Mouse (Mus musculus): ENCODE results near the gene Tenm2. TPM values are rescaled to one million over a fixed set of nuclear protein-coding genes. Genes with fewer than 3 reads are reported as not detected.

Gene Tenm2
- polyA plus RNA-seq, 1 experiment from 2014 or later, result 5.5 TPM

DNA sequence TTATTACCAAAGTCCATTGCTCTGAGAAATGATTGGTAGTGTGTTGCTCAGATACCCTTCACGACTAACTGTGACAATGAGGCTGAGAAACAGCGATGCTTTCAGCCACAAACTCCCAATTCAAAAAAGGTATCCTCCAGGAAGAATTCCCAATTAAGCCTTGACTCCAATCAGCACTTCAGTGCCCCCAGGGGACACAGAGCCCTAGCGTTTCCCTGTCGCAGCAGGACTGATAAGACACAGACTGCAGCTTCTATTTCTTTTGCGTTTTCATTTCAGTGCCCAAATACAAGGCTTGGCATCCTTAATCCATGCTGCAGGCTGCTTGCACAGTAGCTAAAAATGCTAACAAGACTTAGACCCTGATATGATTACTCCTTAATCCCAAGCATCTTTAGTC, 1186.2 kb downstream of the Tenm2 start:
- Histone ChIP-seq H3K27ac (replicated peaks) (no peak overlapping the region), H3K4me1 (0 out of 2 replicates have a peak, but pooled peaks cover 6% of the 10 kb centered on the region), H3K4me2 (replicated peaks) (no peak overlapping the region), H3K36me3 (no peaks in the 10 kb centered on the region), H3K9me3 (replicated peaks) (no peaks in the 10 kb centered on the region), H3K4me3 (replicated peaks) (no peak overlapping the region), H3K9ac (no peak overlapping the region), H3K27me3 (peaks cover 4% of the 10 kb centered on the region; the same call in 1 of the 2 replicates)
- ATAC-seq (ENCODE audit: insufficient number of reproducible peaks, low FRiP score, low TSS enrichment, low read depth), result no peak
- 13% methylated on average over 5 of the region's 5 CpGs for WGBS

- Histone ChIP-seq H3K4me3 (replicated peaks) (peak overlapping the region; percentile 42), H3K27ac (replicated peaks) (no peak overlapping the region), H3K27me3 (peaks cover 5% of the 10 kb centered on the region; the same call in 1 of the 2 replicates), H3K4me1 (0 out of 2 replicates have a peak, but pooled peaks cover 6% of the 10 kb centered on the region), H3K9ac (no peak overlapping the region; the same call in 1 of the 2 replicates), H3K9me3 (replicated peaks) (no peaks in the 10 kb centered on the region), H3K4me2 (replicated peaks) (peak overlapping the region; percentile 47), H3K36me3 (no peaks in the 10 kb centered on the region)
- ATAC-seq (ENCODE audit: insufficient number of reproducible peaks, low FRiP score, low TSS enrichment, low read depth), result peak; percentile 11; the same call in 1 of the 2 replicates
- 3% methylated on average over 13 of the region's 13 CpGs for WGBS
These were observed 1190.0 kb downstream of the Tenm2 start for GRCm38 (mm10) chr11:36045681-36046276.

- no peak overlapping the region for H3K4me3 ChIP-seq (replicated peaks)
- peaks cover 7% of the 10 kb centered on the region for H3K27me3 ChIP-seq
- 77% methylated on average over 13 of the region's 13 CpGs for WGBS
- no peak for ATAC-seq (ENCODE audit: insufficient number of reproducible peaks, low FRiP score, low TSS enrichment, low read depth)
- H3K4me1 ChIP-seq, result peaks cover 16% of the 10 kb centered on the region
- H3K4me2 ChIP-seq (replicated peaks), result no peak overlapping the region
- H3K9me3 ChIP-seq (replicated peaks), result no peaks in the 10 kb centered on the region
- H3K36me3 ChIP-seq, result no peaks in the 10 kb centered on the region
- H3K27ac ChIP-seq (replicated peaks), result no peak overlapping the region
- H3K9ac ChIP-seq, result no peak overlapping the region
These were observed 1194.4 kb downstream of the Tenm2 start for GRCm38 (mm10) chr11:36041411-36041810.

DNA sequence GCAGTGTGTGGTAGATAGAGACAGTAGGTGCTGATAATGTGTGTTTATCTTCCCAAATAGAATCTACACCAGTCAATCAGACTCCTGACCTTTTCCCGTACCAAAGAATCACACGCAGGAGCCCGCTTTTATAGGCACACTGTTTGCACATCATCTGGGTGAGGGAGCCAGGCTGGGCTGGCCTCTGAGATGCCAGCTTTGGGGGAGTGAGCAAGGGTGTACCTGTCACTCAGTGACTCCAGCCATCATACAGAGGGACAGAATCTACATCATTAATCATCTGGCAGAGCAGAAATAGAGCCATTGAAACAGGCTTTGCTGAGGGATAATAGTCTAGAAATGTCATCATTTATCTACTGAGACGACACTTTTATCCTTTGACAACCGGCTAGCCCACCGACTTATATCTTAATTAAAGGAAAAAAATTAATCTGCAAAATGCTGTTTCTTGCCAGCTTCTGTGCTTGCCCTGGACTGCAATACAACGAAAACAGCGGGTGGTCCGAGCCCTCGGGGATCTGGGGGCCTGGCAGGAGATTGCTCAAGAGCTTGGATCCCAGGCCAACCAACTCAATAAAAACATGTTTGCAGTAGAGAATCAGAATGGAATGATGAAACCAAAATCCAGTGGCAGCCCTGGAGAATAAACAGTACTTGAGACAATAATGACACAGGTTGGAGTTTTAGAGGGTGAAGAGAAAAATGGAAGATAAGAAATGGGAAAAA, 1195.1 kb downstream of the Tenm2 start:
- 70% methylated on average over 10 of the region's 10 CpGs for WGBS
- no peaks in the 10 kb centered on the region for H3K36me3 ChIP-seq
- H3K9me3 ChIP-seq (replicated peaks), result no peaks in the 10 kb centered on the region
- no peak overlapping the region for H3K9ac ChIP-seq
- peaks cover 7% of the 10 kb centered on the region for H3K27me3 ChIP-seq
- H3K4me1 ChIP-seq, result peaks cover 15% of the 10 kb centered on the region
- no peak overlapping the region for H3K27ac ChIP-seq (replicated peaks)
- no peak overlapping the region for H3K4me3 ChIP-seq (replicated peaks)
- H3K4me2 ChIP-seq (replicated peaks), result no peak overlapping the region
- no peak for ATAC-seq (ENCODE audit: insufficient number of reproducible peaks, low FRiP score, low TSS enrichment, low read depth)

GRCm38 (mm10) chr11:36039825-36040224, 1195.9 kb downstream of the Tenm2 start:
- H3K4me1 ChIP-seq, result peaks cover 15% of the 10 kb centered on the region
- 82% methylated on average over 10 of the region's 10 CpGs for WGBS
- H3K9me3 ChIP-seq (replicated peaks), result no peaks in the 10 kb centered on the region
- no peak for ATAC-seq (ENCODE audit: insufficient number of reproducible peaks, low FRiP score, low TSS enrichment, low read depth)
- no peak overlapping the region for H3K4me2 ChIP-seq (replicated peaks)
- H3K36me3 ChIP-seq, result no peaks in the 10 kb centered on the region
- H3K27ac ChIP-seq (replicated peaks), result no peak overlapping the region
- H3K27me3 ChIP-seq, result peaks cover 6% of the 10 kb centered on the region
- no peak overlapping the region for H3K9ac ChIP-seq
- H3K4me3 ChIP-seq (replicated peaks), result no peak overlapping the region

GRCm38 (mm10) chr11:36038386-36038785, 1197.4 kb downstream of the Tenm2 start:
- Histone ChIP-seq H3K27ac (replicated peaks) (no peak overlapping the region), H3K36me3 (no peaks in the 10 kb centered on the region), H3K9ac (no peak overlapping the region), H3K9me3 (replicated peaks) (no peaks in the 10 kb centered on the region), H3K4me2 (replicated peaks) (no peak overlapping the region), H3K4me1 (peaks cover 15% of the 10 kb centered on the region), H3K4me3 (replicated peaks) (no peak overlapping the region), H3K27me3 (peaks cover 2% of the 10 kb centered on the region; the same call in 1 of the 2 replicates)
- WGBS, result 65% methylated on average over 3 of the region's 3 CpGs
- ATAC-seq (ENCODE audit: insufficient number of reproducible peaks, low FRiP score, low TSS enrichment, low read depth), result no peak

GRCm38 (mm10) chr11:36037311-36037710, 1198.5 kb downstream of the Tenm2 start:
- H3K27ac ChIP-seq (replicated peaks), result no peak overlapping the region
- ATAC-seq (ENCODE audit: insufficient number of reproducible peaks, low FRiP score, low TSS enrichment, low read depth), result no peak
- WGBS, result 60% methylated on average over 4 of the region's 4 CpGs

GRCm38 (mm10) chr11:36036061-36036695, 1199.6 kb downstream of the Tenm2 start:
- peak; percentile 68 for ATAC-seq (ENCODE audit: insufficient number of reproducible peaks, low FRiP score, low TSS enrichment, low read depth)
- Histone ChIP-seq H3K27ac (replicated peaks) (peak overlapping the region; percentile 28; the same call in 1 of the 2 replicates), H3K9ac (no peak overlapping the region), H3K4me3 (replicated peaks) (no peak overlapping the region), H3K27me3 (peaks cover 2% of the 10 kb centered on the region; the same call in 1 of the 2 replicates), H3K4me1 (peaks cover 19% of the 10 kb centered on the region), H3K9me3 (replicated peaks) (no peaks in the 10 kb centered on the region), H3K4me2 (replicated peaks) (no peak overlapping the region), H3K36me3 (no peaks in the 10 kb centered on the region)
- 27% methylated on average over 7 of the region's 7 CpGs for WGBS

More at GRCm38 (mm10) chr11:36037311-36037710, 1198.5 kb downstream of the Tenm2 start:
- Histone ChIP-seq H3K9ac (no peak overlapping the region), H3K9me3 (replicated peaks) (no peaks in the 10 kb centered on the region), H3K4me3 (replicated peaks) (no peak overlapping the region), H3K4me2 (replicated peaks) (no peak overlapping the region), H3K4me1 (peaks cover 15% of the 10 kb centered on the region), H3K36me3 (no peaks in the 10 kb centered on the region), H3K27me3 (peaks cover 2% of the 10 kb centered on the region; the same call in 1 of the 2 replicates)

- WGBS, result 24% methylated on average over 9 of the region's 9 CpGs
- H3K36me3 ChIP-seq, result no peaks in the 10 kb centered on the region
- no peak overlapping the region for H3K9ac ChIP-seq
- H3K27ac ChIP-seq (replicated peaks), result no peak overlapping the region
- no peak overlapping the region for H3K4me3 ChIP-seq (replicated peaks)
- H3K4me1 ChIP-seq, result peaks cover 16% of the 10 kb centered on the region
- 0 out of 2 replicates have a peak overlapping the region, but pooled peaks have one; percentile 19 for H3K4me2 ChIP-seq (replicated peaks)
- H3K27me3 ChIP-seq, result no peaks in the 10 kb centered on the region
- ATAC-seq (ENCODE audit: insufficient number of reproducible peaks, low FRiP score, low TSS enrichment, low read depth), result no peak
- no peaks in the 10 kb centered on the region; the same call in 1 of the 2 replicates for H3K9me3 ChIP-seq (replicated peaks)
These were observed 1204.0 kb downstream of the Tenm2 start for GRCm38 (mm10) chr11:36031751-36032150.

- Histone ChIP-seq H3K9me3 (replicated peaks) (no peaks in the 10 kb centered on the region), H3K4me1 (no peaks in the 10 kb centered on the region), H3K27me3 (no peaks in the 10 kb centered on the region), H3K9ac (no peak overlapping the region), H3K4me3 (replicated peaks) (no peak overlapping the region), H3K27ac (replicated peaks) (no peak overlapping the region), H3K36me3 (peaks cover 13% of the 10 kb centered on the region), H3K4me2 (replicated peaks) (no peak overlapping the region)
- 66% methylated on average over 3 of the region's 3 CpGs for WGBS
- no peak for ATAC-seq (ENCODE audit: insufficient number of reproducible peaks, low FRiP score, low TSS enrichment, low read depth)
These were observed 1215.8 kb downstream of the Tenm2 start for GRCm38 (mm10) chr11:36020009-36020408.

DNA sequence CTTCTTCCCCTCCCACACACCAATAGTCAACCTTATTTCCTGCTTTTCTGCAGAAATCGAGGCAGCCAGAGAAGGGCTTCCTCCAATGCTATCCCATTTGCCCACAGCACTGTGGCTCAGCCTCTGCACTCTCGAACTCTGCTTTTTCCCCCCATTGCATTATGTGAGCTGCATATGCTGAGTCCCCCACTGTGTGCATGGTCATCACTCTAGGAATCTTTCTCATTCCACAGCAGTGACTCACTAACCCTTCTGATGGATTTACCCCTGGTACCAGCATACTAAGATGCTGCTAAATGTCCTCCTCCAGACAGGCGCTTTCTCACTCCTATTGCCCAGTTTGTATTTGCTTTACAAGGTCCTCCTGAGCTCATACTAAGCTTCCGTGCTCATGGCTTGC, 1222.6 kb downstream of the Tenm2 start:
- ATAC-seq (ENCODE audit: insufficient number of reproducible peaks, low FRiP score, low TSS enrichment, low read depth), result no peak
- Histone ChIP-seq H3K9me3 (replicated peaks) (no peaks in the 10 kb centered on the region), H3K36me3 (no peaks in the 10 kb centered on the region), H3K9ac (no peak overlapping the region), H3K27ac (replicated peaks) (no peak overlapping the region), H3K4me1 (no peaks in the 10 kb centered on the region), H3K4me2 (replicated peaks) (no peak overlapping the region), H3K4me3 (replicated peaks) (no peak overlapping the region), H3K27me3 (no peaks in the 10 kb centered on the region)
- whole genome bisulfite sequencing, result 76% methylated on average over 4 of the region's 4 CpGs
